Mouse (Mus musculus): ENCODE data around the gene Zfp622.

Gene Zfp622

DNA sequence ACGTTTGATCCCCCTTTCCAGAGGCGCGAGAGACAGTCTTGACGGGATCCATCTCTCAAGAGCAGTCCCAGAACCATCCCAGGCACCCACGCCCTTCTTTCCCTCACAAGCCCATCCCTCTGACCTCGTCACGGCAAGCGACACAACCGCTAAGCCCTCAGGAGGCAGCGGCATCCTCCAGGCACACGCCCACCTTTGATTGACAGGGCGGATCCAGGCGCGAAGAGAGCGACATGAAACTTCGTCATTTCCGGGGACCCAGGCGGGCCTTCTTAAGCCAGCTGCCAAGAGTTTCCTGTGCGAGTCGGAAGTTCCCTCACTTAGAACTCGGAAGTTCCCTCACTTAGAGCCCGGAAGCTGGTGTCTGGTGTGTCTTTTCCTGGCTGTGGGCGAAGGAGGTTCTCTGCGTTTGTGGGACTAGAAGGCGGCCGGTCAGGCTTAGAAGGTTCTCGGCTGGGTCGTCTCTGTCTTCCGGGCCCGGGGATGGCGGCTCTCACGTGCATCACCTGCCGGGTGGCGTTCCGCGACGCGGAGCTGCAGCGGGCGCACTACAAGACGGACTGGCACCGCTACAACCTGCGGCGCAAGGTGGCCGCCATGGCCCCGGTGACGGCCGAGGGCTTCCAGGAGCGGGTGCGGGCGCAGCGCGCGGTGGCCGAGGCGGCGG is at the start of gene Zfp622:
Gene Zfp622 (plus strand): TSS at position 300 of the 667 bp plus-strand sequence.
- TF ChIP-seq GATA4 (IDR thresholded peaks at IDR 0.05; ENCODE audit: insufficient replicate concordance, low read length), result no peak

DNA sequence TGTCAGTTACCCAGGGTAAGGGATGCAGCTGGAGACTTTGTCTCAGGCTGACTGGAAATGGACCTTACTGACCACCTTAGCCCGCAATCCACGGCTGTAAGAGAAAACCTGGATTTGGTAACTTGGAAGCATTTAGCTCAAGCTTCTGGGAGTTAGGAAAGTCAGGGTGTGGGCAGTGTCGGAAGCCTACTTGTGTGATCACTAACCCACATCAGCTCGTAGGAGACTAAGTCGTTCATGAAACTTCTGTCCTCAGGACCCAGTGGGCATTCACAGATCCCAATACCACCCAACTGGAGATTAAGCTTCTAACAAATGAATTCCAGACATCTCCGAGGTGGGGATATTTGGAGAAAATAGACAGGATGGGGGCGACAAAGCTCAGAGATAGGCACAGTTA is 49.8 kb upstream of the Zfp622 start:
- no peak for TF ChIP-seq GATA4 (IDR thresholded peaks at IDR 0.05; ENCODE audit: insufficient replicate concordance, low read length)

- TF ChIP-seq GATA4 (IDR thresholded peaks at IDR 0.05; ENCODE audit: insufficient replicate concordance, low read length), result no peak
These were observed 45.7 kb upstream of the Zfp622 start for GRCm38 (mm10) chr15:25938496-25938895.

DNA sequence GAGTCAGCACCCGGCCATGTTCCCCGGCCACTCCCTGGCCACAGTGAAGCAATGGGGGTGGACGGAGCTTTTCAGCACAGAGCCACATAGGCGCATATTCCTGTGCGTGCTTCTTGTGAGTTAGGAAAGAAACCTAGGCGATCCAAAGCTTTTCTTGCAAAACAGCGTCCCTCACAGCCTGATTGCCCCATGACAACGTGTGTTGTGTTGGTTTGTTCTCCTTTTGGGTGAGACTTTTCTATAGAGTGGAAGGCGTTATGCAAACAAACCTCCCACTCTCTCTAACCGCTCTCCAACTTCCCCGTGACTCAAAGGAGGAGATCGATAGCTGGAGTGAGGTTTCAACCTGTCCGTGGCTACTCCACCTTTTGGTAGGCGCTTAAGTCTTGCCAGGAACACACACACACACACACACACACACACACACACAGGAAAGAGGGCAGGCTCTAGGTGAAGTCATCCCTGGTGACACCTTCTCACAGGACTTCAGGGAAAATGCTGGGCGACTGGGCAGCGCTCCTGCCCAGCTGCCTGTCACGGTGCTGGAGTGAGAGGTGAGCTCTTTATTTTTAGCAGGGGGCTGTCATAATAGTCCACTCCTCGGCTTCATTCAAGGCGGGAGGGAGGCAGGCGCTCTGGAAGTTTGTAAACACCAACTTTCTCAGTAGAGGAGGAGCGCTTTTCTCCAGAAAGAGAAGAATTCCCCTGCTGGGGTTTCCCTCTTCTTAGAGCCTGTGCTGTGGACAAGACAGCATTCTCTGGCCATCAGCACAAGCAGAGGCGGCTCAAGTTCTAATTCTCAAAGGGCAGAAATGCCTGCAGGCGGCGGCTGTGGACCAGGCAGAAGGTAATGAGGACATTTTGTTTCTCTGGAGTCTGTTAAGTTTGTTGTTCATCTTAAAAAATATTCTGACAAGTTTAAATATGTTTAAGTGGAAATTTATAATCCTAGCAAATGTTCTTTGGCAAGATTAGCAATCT is 43.5 kb upstream of the Zfp622 start:
- TF ChIP-seq GATA4 (IDR thresholded peaks at IDR 0.05; ENCODE audit: insufficient replicate concordance, low read length), result no peak

DNA sequence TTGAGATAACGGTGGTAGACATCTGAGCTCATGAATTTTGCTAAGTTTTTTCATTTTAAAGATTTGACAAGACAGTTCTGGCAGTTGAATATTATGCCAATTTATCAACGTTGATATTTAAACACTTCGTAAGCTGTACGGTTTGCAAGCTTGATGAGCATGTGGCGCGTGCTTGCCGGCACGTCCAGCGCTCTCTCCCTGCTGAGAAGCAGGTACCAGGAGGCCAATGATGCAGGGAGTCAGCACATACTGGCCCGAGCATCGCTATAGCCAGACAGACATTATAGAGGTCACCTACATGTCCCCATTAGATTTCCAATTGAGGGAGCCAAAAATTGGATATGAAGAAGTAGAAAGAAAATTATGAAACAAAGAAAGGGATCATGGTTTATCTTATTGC is 42.7 kb upstream of the Zfp622 start:
- TF ChIP-seq GATA4 (IDR thresholded peaks at IDR 0.05; ENCODE audit: insufficient replicate concordance, low read length), result no peak

DNA sequence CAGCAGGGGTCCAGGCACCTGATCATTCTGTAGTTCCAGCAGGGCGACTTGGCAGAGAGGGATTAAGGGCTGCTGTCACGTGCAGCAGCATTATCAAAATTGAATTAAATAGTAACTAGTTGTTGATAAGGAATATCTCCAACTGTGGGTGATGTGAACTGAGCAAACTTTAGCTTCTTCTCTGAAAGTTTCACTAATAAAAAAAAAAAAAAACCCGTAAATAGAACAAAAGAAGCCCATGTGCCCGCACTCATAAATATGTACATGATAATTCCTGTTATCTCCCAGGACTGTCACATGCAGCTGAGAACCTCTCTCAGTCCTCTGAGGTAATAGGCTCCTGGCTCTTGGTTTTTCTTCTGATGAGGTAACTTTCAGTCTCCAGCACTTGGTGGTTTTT is 41.8 kb upstream of the Zfp622 start:
- no peak for TF ChIP-seq GATA4 (IDR thresholded peaks at IDR 0.05; ENCODE audit: insufficient replicate concordance, low read length)

- no peak for TF ChIP-seq GATA4 (IDR thresholded peaks at IDR 0.05; ENCODE audit: insufficient replicate concordance, low read length)
These were observed 40.6 kb upstream of the Zfp622 start for GRCm38 (mm10) chr15:25943386-25944137.

DNA sequence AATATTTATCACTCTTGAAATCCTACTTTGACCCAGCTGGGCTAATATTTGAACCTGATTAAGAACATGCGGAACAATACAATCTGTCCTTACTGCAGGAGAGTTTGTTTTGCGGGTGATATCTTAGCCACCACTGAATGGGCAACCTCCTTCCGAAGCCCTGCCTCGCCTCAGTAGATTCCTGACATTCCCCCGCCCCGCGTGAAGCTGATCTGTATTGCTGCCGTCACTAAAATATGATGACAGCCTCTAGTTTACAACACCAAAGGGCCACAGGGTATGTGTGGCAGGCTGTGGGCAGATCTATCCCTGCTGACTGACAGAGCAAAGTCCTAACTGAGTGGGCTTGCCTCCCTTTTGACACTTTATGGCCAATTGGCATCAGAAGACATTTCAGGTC is 38.9 kb upstream of the Zfp622 start:
- no peak for TF ChIP-seq GATA4 (IDR thresholded peaks at IDR 0.05; ENCODE audit: insufficient replicate concordance, low read length)

DNA sequence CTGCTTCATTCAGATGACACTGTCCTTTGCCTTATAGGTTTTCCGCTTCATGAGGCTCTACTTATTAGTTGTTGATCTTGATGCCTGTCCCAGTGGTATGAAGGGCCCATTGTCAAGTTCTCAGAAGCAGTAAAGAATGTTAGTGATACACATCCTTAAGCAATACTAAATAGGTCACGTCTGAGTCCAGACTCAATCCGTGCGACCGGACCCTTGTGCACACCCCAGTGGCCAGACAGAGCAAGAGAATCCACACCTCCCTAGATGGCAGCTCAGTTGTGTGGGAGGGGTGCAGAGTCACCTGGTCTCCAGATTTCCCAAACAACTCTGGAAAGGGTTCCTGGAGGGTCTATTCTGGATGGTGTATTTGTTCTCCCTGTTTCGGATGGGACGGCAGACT is 37.7 kb upstream of the Zfp622 start:
- TF ChIP-seq GATA4 (IDR thresholded peaks at IDR 0.05; ENCODE audit: insufficient replicate concordance, low read length), result no peak

- TF ChIP-seq GATA4 (IDR thresholded peaks at IDR 0.05; ENCODE audit: insufficient replicate concordance, low read length), result no peak
These were observed 36.8 kb upstream of the Zfp622 start for GRCm38 (mm10) chr15:25947383-25947782.

- TF ChIP-seq GATA4 (IDR thresholded peaks at IDR 0.05; ENCODE audit: insufficient replicate concordance, low read length), result no peak
These were observed 35.6 kb upstream of the Zfp622 start for GRCm38 (mm10) chr15:25948257-25949223.

DNA sequence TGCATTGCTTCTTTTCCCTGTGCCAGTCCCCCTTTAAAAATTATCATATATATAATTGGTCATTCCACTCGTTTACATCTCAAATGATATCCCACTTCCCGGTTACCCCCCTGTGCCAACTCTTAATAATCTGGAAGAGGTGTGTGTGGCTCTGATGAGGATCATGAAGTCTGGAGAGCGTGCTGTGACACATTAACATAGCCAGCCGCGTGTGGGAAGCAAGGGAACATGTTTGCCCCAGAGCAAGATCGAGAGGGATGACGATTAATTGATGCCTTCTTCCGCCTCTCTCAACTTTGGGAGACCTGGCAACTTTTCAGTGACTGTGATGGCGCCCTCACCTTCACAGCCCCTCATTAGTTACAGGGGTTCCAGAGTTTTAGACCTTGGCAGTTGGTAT is 34.5 kb upstream of the Zfp622 start:
- TF ChIP-seq GATA4 (IDR thresholded peaks at IDR 0.05; ENCODE audit: insufficient replicate concordance, low read length), result no peak

- TF ChIP-seq GATA4 (IDR thresholded peaks at IDR 0.05; ENCODE audit: insufficient replicate concordance, low read length), result no peak
These were observed 33.6 kb upstream of the Zfp622 start for GRCm38 (mm10) chr15:25950584-25950983.

GRCm38 (mm10) chr15:25951037-25951436 is 33.1 kb upstream of the Zfp622 start:
- TF ChIP-seq GATA4 (IDR thresholded peaks at IDR 0.05; ENCODE audit: insufficient replicate concordance, low read length), result no peak

Data from liver, adult (tissue).